Mouse (Mus musculus): ENCODE data around the gene Dbh. TPM values are rescaled to one million over a fixed set of nuclear protein-coding genes. Genes with fewer than 3 reads are reported as not detected.

Gene Dbh
- polyA plus RNA-seq, 1 experiment, result not detected

- Histone ChIP-seq H3K4me3 (ENCODE audit: insufficient read depth, low read length) (no peak overlapping the region), H3K4me1 (ENCODE audit: control insufficient read depth, insufficient read depth, low read length) (no peaks in the 10 kb centered on the region), H3K27ac (ENCODE audit: insufficient read depth, low read depth, low read length) (no peak overlapping the region)
- TF ChIP-seq POLR2A (IDR thresholded peaks at IDR 0.05; ENCODE audit: borderline replicate concordance, low read depth, low read length) (no peak), CTCF (IDR thresholded peaks at IDR 0.05; ENCODE audit: low read depth, low read length) (no peak)
Observed at GRCm38 (mm10) chr2:27161526-27161925, 3.5 kb upstream of the Dbh start.

GRCm38 (mm10) chr2:27162656-27163055 lies 2.4 kb upstream of the Dbh start:
- TF ChIP-seq POLR2A (IDR thresholded peaks at IDR 0.05; ENCODE audit: borderline replicate concordance, low read depth, low read length) (no peak), CTCF (IDR thresholded peaks at IDR 0.05; ENCODE audit: low read depth, low read length) (no peak)
- Histone ChIP-seq H3K4me3 (ENCODE audit: insufficient read depth, low read length) (no peak overlapping the region), H3K27ac (ENCODE audit: insufficient read depth, low read depth, low read length) (no peak overlapping the region), H3K4me1 (ENCODE audit: control insufficient read depth, insufficient read depth, low read length) (no peaks in the 10 kb centered on the region)

GRCm38 (mm10) chr2:27163851-27164250 lies 1.2 kb upstream of the Dbh start:
- Histone ChIP-seq H3K4me1 (ENCODE audit: control insufficient read depth, insufficient read depth, low read length) (no peaks in the 10 kb centered on the region), H3K4me3 (ENCODE audit: insufficient read depth, low read length) (no peak overlapping the region), H3K27ac (ENCODE audit: insufficient read depth, low read depth, low read length) (no peak overlapping the region)
- TF ChIP-seq POLR2A (IDR thresholded peaks at IDR 0.05; ENCODE audit: borderline replicate concordance, low read depth, low read length) (no peak), CTCF (IDR thresholded peaks at IDR 0.05; ENCODE audit: low read depth, low read length) (no peak)

- TF ChIP-seq CTCF (IDR thresholded peaks at IDR 0.05; ENCODE audit: low read depth, low read length) (no peak), POLR2A (IDR thresholded peaks at IDR 0.05; ENCODE audit: borderline replicate concordance, low read depth, low read length) (no peak)
- Histone ChIP-seq H3K4me3 (ENCODE audit: insufficient read depth, low read length) (no peak overlapping the region), H3K4me1 (ENCODE audit: control insufficient read depth, insufficient read depth, low read length) (no peaks in the 10 kb centered on the region), H3K27ac (ENCODE audit: insufficient read depth, low read depth, low read length) (no peak overlapping the region)
Observed at GRCm38 (mm10) chr2:27166074-27166473, 1.0 kb downstream of the Dbh start.

GRCm38 (mm10) chr2:27166999-27167398 lies 2.0 kb downstream of the Dbh start:
- TF ChIP-seq CTCF (IDR thresholded peaks at IDR 0.05; ENCODE audit: low read depth, low read length) (no peak), POLR2A (IDR thresholded peaks at IDR 0.05; ENCODE audit: borderline replicate concordance, low read depth, low read length) (no peak)
- H3K4me3 ChIP-seq (ENCODE audit: insufficient read depth, low read length), result no peak overlapping the region
- no peak overlapping the region for H3K27ac ChIP-seq (ENCODE audit: insufficient read depth, low read depth, low read length)
- no peaks in the 10 kb centered on the region for H3K4me1 ChIP-seq (ENCODE audit: control insufficient read depth, insufficient read depth, low read length)

- Histone ChIP-seq H3K4me1 (ENCODE audit: control insufficient read depth, insufficient read depth, low read length) (no peaks in the 10 kb centered on the region), H3K27ac (ENCODE audit: insufficient read depth, low read depth, low read length) (no peak overlapping the region), H3K4me3 (ENCODE audit: insufficient read depth, low read length) (no peak overlapping the region)
- TF ChIP-seq CTCF (IDR thresholded peaks at IDR 0.05; ENCODE audit: low read depth, low read length), result no peak
- no peak for TF ChIP-seq POLR2A (IDR thresholded peaks at IDR 0.05; ENCODE audit: borderline replicate concordance, low read depth, low read length)
Observed at GRCm38 (mm10) chr2:27174242-27174641, 9.2 kb downstream of the Dbh start.

- Histone ChIP-seq H3K27ac (ENCODE audit: insufficient read depth, low read depth, low read length) (no peak overlapping the region), H3K4me1 (ENCODE audit: control insufficient read depth, insufficient read depth, low read length) (no peaks in the 10 kb centered on the region), H3K4me3 (ENCODE audit: insufficient read depth, low read length) (no peak overlapping the region)
- TF ChIP-seq CTCF (IDR thresholded peaks at IDR 0.05; ENCODE audit: low read depth, low read length) (no peak), POLR2A (IDR thresholded peaks at IDR 0.05; ENCODE audit: borderline replicate concordance, low read depth, low read length) (no peak)
Observed at GRCm38 (mm10) chr2:27175696-27176267, 10.7 kb downstream of the Dbh start.

- H3K4me1 ChIP-seq (ENCODE audit: control insufficient read depth, insufficient read depth, low read length), result no peaks in the 10 kb centered on the region
- H3K27ac ChIP-seq (ENCODE audit: insufficient read depth, low read depth, low read length), result no peak overlapping the region
- H3K4me3 ChIP-seq (ENCODE audit: insufficient read depth, low read length), result no peak overlapping the region
- TF ChIP-seq POLR2A (IDR thresholded peaks at IDR 0.05; ENCODE audit: borderline replicate concordance, low read depth, low read length) (no peak), CTCF (IDR thresholded peaks at IDR 0.05; ENCODE audit: low read depth, low read length) (no peak)
Observed at GRCm38 (mm10) chr2:27179101-27179500, 14.1 kb downstream of the Dbh start.

- Histone ChIP-seq H3K27ac (ENCODE audit: insufficient read depth, low read depth, low read length) (no peak overlapping the region), H3K4me3 (ENCODE audit: insufficient read depth, low read length) (no peak overlapping the region), H3K4me1 (ENCODE audit: control insufficient read depth, insufficient read depth, low read length) (no peaks in the 10 kb centered on the region)
- TF ChIP-seq CTCF (IDR thresholded peaks at IDR 0.05; ENCODE audit: low read depth, low read length) (no peak), POLR2A (IDR thresholded peaks at IDR 0.05; ENCODE audit: borderline replicate concordance, low read depth, low read length) (no peak)
Observed at GRCm38 (mm10) chr2:27181907-27182306, 16.9 kb downstream of the Dbh start.

GRCm38 (mm10) chr2:27183734-27184133 lies 18.7 kb downstream of the Dbh start:
- TF ChIP-seq CTCF (IDR thresholded peaks at IDR 0.05; ENCODE audit: low read depth, low read length) (no peak), POLR2A (IDR thresholded peaks at IDR 0.05; ENCODE audit: borderline replicate concordance, low read depth, low read length) (no peak)
- Histone ChIP-seq H3K27ac (ENCODE audit: insufficient read depth, low read depth, low read length) (no peak overlapping the region), H3K4me1 (ENCODE audit: control insufficient read depth, insufficient read depth, low read length) (no peaks in the 10 kb centered on the region), H3K4me3 (ENCODE audit: insufficient read depth, low read length) (no peak overlapping the region)

GRCm38 (mm10) chr2:27187531-27187930 lies 22.5 kb downstream of the Dbh start:
- no peak overlapping the region for H3K27ac ChIP-seq (ENCODE audit: insufficient read depth, low read depth, low read length)
- no peaks in the 10 kb centered on the region for H3K4me1 ChIP-seq (ENCODE audit: control insufficient read depth, insufficient read depth, low read length)
- H3K4me3 ChIP-seq (ENCODE audit: insufficient read depth, low read length), result no peak overlapping the region
- TF ChIP-seq CTCF (IDR thresholded peaks at IDR 0.05; ENCODE audit: low read depth, low read length), result no peak
- TF ChIP-seq POLR2A (IDR thresholded peaks at IDR 0.05; ENCODE audit: borderline replicate concordance, low read depth, low read length), result no peak
